Mouse (Mus musculus): ENCODE measurements around the gene Sbno2.

DNA sequence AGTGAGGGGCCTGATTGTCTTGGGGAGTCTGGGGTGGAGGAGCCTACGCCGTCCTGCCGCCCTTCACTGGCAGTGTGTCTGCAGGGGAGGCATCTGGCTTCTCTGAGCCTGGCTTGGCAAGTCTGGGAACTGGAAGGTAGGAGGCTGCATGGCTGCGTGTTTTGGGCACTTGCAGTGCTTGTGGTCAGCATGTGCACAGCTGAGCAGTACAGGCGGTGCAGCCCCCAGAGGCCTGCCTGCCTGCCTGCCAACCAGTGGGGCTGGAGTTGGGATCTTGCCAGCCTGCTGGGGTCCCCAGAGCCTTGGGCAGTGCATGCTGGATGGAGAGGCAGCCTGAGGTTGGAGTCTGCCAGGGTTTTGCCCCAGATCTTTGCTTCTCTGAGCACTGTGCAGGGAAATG lies 42.3 kb downstream of the Sbno2 start:
- TF ChIP-seq CTCF (IDR thresholded peaks at IDR 0.05; ENCODE audit: low read depth): no peak
- TF ChIP-seq EP300 (IDR thresholded peaks at IDR 0.05; ENCODE audit: low read depth): no peak
